Mouse (Mus musculus) lung, postnatal 0 days (tissue): ENCODE results near the gene BC037034.

ENCODE experiments used
- CTCF ChIP-seq: IDR thresholded peaks from 2 replicates; pipeline ENCODE4 v1.5.1; 2016; ENCODE audit warnings: antibody characterized with exemption, mild to moderate bottlenecking
- EP300 ChIP-seq: IDR thresholded peaks from 2 replicates; pipeline ENCODE4 v1.6.1; 2016; ENCODE audit warnings: antibody characterized with exemption, mild to moderate bottlenecking, control low read depth

- TF ChIP-seq CTCF: no peak
- no peak for TF ChIP-seq EP300
Measured at GRCm38 (mm10) chr5:138268980-138269379, 5.1 kb upstream of the BC037034 start.
